Mouse (Mus musculus): Measurements from ENCODE around the gene Cep170b. TPM values are rescaled to one million over a fixed set of nuclear protein-coding genes. Genes with fewer than 3 reads are reported as not detected.

Cep170b gene
- total and polyA plus RNA-seq, 2 experiments from 2014 or later = 2.4 to 17.6 TPM

DNA sequence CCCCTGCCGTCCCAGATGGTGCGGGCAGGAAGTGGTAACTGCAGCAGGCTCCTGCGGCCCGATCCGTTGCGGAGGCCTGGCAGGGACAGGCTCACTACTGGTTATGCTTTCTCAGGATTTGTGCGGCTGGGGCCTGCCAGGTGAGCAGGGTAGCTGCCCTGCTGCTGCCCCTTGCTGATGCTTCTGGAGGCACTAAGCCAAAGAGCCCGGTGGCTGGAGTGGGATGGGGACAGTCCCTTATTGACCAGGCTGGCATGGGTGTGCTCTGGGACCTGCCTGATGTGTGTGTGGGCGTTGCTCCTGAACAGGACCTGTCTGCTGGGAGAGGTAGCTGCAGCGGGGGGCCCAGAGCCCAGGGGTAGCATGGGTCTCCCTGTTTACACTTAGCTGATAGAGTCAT lies 25.5 kb downstream of the Cep170b start:
- TF ChIP-seq EP300 (IDR thresholded peaks at IDR 0.05; ENCODE audit: low read depth) = no peak
- no peak for TF ChIP-seq CTCF (IDR thresholded peaks at IDR 0.05; ENCODE audit: low read depth)
- no peak overlapping the region for H3K9ac ChIP-seq (replicated peaks; ENCODE audit: low read depth, low read length)
- 91% methylated on average over 10 of the region's 10 CpGs for WGBS

DNA sequence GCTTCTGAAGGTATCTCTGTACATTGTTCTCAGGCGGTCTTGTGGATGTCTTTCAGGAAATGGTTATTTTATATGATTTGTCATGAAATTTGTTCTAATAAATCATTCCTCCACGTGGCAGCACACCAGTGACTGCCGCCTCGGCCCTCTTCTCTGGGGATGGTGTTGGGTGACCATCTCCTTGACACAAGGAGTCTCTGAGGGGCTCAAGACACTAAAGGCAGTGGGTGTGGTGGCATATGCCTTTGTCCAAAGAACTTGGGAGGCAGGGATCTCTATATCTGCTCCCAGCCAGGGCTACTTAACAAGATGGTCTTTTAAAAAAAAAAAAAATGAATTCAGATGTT lies 26.2 kb downstream of the Cep170b start:
- no peaks in the 10 kb centered on the region for H3K36me3 ChIP-seq (replicated peaks; ENCODE audit: control insufficient read depth, insufficient read depth, low read length)
- 0 out of 2 replicates have a peak, but pooled peaks cover 2% of the 10 kb centered on the region for H3K27me3 ChIP-seq (ENCODE audit: control insufficient read depth, insufficient read depth, low read length)
- peaks cover 11% of the 10 kb centered on the region; the same call in 1 of the 2 replicates for H3K4me1 ChIP-seq (ENCODE audit: control insufficient read depth, insufficient read depth)
- no peak overlapping the region for H3K4me3 ChIP-seq (ENCODE audit: low read depth, low read length)
- WGBS = 74% methylated on average over 4 of the region's 4 CpGs
- no peak overlapping the region for H3K4me2 ChIP-seq (ENCODE audit: low read depth, low read length)
- no peak overlapping the region for H3K27ac ChIP-seq (ENCODE audit: low read depth)
- no peak for ATAC-seq (ENCODE audit: insufficient read depth, low read depth)
- DNase-seq (ENCODE audit: low spot score) = no peak
- TF ChIP-seq EP300 (IDR thresholded peaks at IDR 0.05; ENCODE audit: low read depth) (no peak), CTCF (IDR thresholded peaks at IDR 0.05; ENCODE audit: low read depth) (no peak)
- no peak overlapping the region for H3K9ac ChIP-seq (replicated peaks; ENCODE audit: low read depth, low read length)
- no peaks in the 10 kb centered on the region for H3K9me3 ChIP-seq (replicated peaks; ENCODE audit: control insufficient read depth, low read length)

More for the DNA sequence above, 25.5 kb downstream of the Cep170b start:
- H3K27ac ChIP-seq (ENCODE audit: low read depth) = no peak overlapping the region
- H3K36me3 ChIP-seq (replicated peaks; ENCODE audit: control insufficient read depth, insufficient read depth, low read length) = no peaks in the 10 kb centered on the region
- DNase-seq (ENCODE audit: low spot score) = no peak
- H3K9me3 ChIP-seq (replicated peaks; ENCODE audit: control insufficient read depth, low read length) = no peaks in the 10 kb centered on the region
- no peak for ATAC-seq (ENCODE audit: insufficient read depth, low read depth)
- peaks cover 11% of the 10 kb centered on the region; the same call in 1 of the 2 replicates for H3K4me1 ChIP-seq (ENCODE audit: control insufficient read depth, insufficient read depth)
- H3K4me2 ChIP-seq (ENCODE audit: low read depth, low read length) = no peak overlapping the region
- no peaks in the 10 kb centered on the region for H3K27me3 ChIP-seq (ENCODE audit: control insufficient read depth, insufficient read depth, low read length)
- no peak overlapping the region for H3K4me3 ChIP-seq (ENCODE audit: low read depth, low read length)

DNA sequence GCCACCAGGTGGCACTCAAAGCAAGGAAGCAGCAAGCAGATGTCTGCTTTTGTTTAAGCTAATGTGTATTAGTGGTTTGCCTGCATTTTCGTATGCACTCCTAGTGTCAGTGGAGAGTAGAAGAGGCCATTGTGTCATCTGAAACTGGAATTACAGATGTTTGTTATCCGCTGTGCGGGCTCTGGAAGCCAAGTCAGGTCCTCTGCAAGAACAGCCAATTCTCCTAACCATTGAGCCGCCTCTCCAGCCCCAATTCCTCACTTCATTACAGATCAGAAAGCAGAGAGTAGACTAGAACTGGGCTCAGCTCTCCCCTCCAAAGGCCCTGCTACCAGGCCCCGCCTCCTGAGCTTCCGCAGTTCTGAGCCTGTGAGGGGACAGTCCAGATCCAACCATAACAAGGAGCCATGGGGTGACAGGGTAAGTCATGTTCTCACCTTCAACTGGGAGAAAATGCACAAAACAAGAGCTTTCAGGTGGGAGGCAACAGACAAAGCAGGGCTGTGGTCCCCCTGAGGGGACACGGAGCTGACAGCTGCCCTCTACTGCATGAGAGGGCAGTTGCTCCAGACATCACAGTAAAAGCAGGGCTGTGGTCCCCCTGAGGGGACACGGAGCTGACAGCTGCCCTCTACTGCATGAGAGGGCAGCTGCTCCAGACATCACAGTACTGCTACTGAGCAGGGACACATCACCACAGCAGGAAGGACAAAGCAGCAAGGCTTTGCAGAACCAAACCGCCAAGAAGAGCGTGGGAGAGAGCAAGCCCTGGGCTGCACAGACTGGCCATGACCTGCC lies 26.8 kb downstream of the Cep170b start:
- H3K4me3 ChIP-seq (ENCODE audit: low read depth, low read length) = no peak overlapping the region
- DNase-seq (ENCODE audit: low spot score) = peak; percentile 84
- H3K27ac ChIP-seq (ENCODE audit: low read depth) = peak overlapping the region; percentile 25
- H3K9me3 ChIP-seq (replicated peaks; ENCODE audit: control insufficient read depth, low read length) = no peaks in the 10 kb centered on the region
- no peak overlapping the region; the same call in 1 of the 2 replicates for H3K4me2 ChIP-seq (ENCODE audit: low read depth, low read length)
- 0 out of 2 replicates have a peak, but pooled peaks cover 2% of the 10 kb centered on the region for H3K27me3 ChIP-seq (ENCODE audit: control insufficient read depth, insufficient read depth, low read length)
- peak; percentile 27; the same call in 1 of the 2 replicates for ATAC-seq (ENCODE audit: insufficient read depth, low read depth)
- WGBS = 21% methylated on average over 10 of the region's 10 CpGs
- H3K4me1 ChIP-seq (ENCODE audit: control insufficient read depth, insufficient read depth) = peaks cover 11% of the 10 kb centered on the region; the same call in 1 of the 2 replicates
- no peaks in the 10 kb centered on the region for H3K36me3 ChIP-seq (replicated peaks; ENCODE audit: control insufficient read depth, insufficient read depth, low read length)
- H3K9ac ChIP-seq (replicated peaks; ENCODE audit: low read depth, low read length) = no peak overlapping the region
- TF ChIP-seq CTCF (IDR thresholded peaks at IDR 0.05; ENCODE audit: low read depth) (peak; percentile 84), EP300 (IDR thresholded peaks at IDR 0.05; ENCODE audit: low read depth) (no peak)

- no peak overlapping the region for H3K9ac ChIP-seq (replicated peaks; ENCODE audit: low read depth, low read length)
- 0 out of 2 replicates have a peak, but pooled peaks cover 2% of the 10 kb centered on the region for H3K27me3 ChIP-seq (ENCODE audit: control insufficient read depth, insufficient read depth, low read length)
- WGBS = 72% methylated on average over 8 of the region's 8 CpGs
- no peaks in the 10 kb centered on the region for H3K36me3 ChIP-seq (replicated peaks; ENCODE audit: control insufficient read depth, insufficient read depth, low read length)
- no peak for TF ChIP-seq CTCF (IDR thresholded peaks at IDR 0.05; ENCODE audit: low read depth)
- no peak for TF ChIP-seq EP300 (IDR thresholded peaks at IDR 0.05; ENCODE audit: low read depth)
- no peak overlapping the region for H3K4me3 ChIP-seq (ENCODE audit: low read depth, low read length)
- H3K9me3 ChIP-seq (replicated peaks; ENCODE audit: control insufficient read depth, low read length) = no peaks in the 10 kb centered on the region
- peaks cover 9% of the 10 kb centered on the region; the same call in 1 of the 2 replicates for H3K4me1 ChIP-seq (ENCODE audit: control insufficient read depth, insufficient read depth)
- no peak for ATAC-seq (ENCODE audit: insufficient read depth, low read depth)
- no peak overlapping the region for H3K4me2 ChIP-seq (ENCODE audit: low read depth, low read length)
- no peak for DNase-seq (ENCODE audit: low spot score)
- H3K27ac ChIP-seq (ENCODE audit: low read depth) = peak overlapping the region; percentile 25; the same call in 1 of the 2 replicates
Observed at GRCm38 (mm10) chr12:112747606-112747970, 27.3 kb downstream of the Cep170b start.

DNA sequence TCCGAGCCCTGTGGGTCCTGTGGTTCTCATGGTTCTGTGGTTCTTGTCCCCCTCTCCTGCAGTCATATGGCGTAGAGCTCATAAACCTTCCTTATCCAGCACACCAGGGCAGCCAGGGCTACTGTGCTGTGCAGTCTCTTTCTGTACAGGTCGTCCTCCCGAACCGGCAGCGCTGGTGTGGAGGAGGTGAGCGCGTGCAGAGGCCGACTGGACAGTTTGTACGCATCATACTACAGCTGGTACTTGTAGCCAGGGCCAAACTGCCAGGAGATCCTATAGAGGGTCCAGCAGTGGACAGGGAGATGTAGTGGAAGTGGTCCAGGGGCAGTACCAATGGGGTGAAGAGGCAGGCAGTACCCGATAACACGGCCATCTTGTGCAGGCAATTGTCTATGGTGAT lies 30.7 kb downstream of the Cep170b start:
- Histone ChIP-seq H3K4me1 (ENCODE audit: control insufficient read depth, insufficient read depth) (0 out of 2 replicates have a peak, but pooled peaks cover 3% of the 10 kb centered on the region), H3K9ac (replicated peaks; ENCODE audit: low read depth, low read length) (no peak overlapping the region), H3K4me2 (ENCODE audit: low read depth, low read length) (no peak overlapping the region), H3K27ac (ENCODE audit: low read depth) (no peak overlapping the region), H3K27me3 (ENCODE audit: control insufficient read depth, insufficient read depth, low read length) (0 out of 2 replicates have a peak, but pooled peaks cover 2% of the 10 kb centered on the region), H3K9me3 (replicated peaks; ENCODE audit: control insufficient read depth, low read length) (no peaks in the 10 kb centered on the region), H3K36me3 (replicated peaks; ENCODE audit: control insufficient read depth, insufficient read depth, low read length) (no peaks in the 10 kb centered on the region), H3K4me3 (ENCODE audit: low read depth, low read length) (no peak overlapping the region)
- WGBS = 78% methylated on average over 12 of the region's 12 CpGs
- ATAC-seq (ENCODE audit: insufficient read depth, low read depth) (no peak), DNase-seq (ENCODE audit: low spot score) (no peak)
- TF ChIP-seq EP300 (IDR thresholded peaks at IDR 0.05; ENCODE audit: low read depth) = no peak
- no peak for TF ChIP-seq CTCF (IDR thresholded peaks at IDR 0.05; ENCODE audit: low read depth)

Measured in heart, postnatal 0 days (tissue).